Mouse (Mus musculus): ENCODE results near the gene Dclk1. TPM values are rescaled to one million over a fixed set of nuclear protein-coding genes. Genes with fewer than 3 reads are reported as not detected.

Gene Dclk1
- polyA plus RNA-seq, 1 experiment from 2014 or later = 140 TPM

DNA sequence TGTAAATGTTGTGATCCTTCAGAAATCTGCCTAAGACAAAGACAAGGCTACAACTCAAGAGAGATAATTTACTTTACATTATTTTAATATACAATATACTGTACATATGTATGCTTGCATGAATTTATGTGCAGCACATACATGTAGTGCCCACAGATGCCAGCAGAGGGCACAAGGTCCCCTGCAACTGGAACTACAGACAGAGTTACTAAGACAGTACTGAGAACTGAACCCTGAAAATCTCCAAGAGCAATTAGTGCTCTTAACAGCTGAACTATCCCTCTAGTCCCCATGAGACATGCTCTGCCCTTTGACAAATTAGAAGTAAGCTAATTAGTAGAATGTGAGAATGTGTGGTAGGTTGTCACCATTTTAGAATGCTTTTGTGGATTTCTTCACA lies 169.4 kb downstream of the Dclk1 start:
- no peak overlapping the region for H3K4me3 ChIP-seq (ENCODE audit: low read depth, low read length)
- DNase-seq (ENCODE audit: low spot score) (no peak), ATAC-seq (no peak)
- peaks cover 14% of the 10 kb centered on the region for H3K4me1 ChIP-seq (ENCODE audit: control insufficient read depth, insufficient read depth, low read length)
- no peaks in the 10 kb centered on the region for H3K36me3 ChIP-seq (ENCODE audit: control insufficient read depth, insufficient read depth, low read length)
- no peaks in the 10 kb centered on the region for H3K27me3 ChIP-seq (replicated peaks; ENCODE audit: control insufficient read depth, insufficient read depth, low read length)
- H3K9me3 ChIP-seq (replicated peaks; ENCODE audit: control insufficient read depth, low read length) = no peaks in the 10 kb centered on the region
- H3K4me2 ChIP-seq (ENCODE audit: low read length) = no peak overlapping the region
- no peak overlapping the region for H3K9ac ChIP-seq (ENCODE audit: low read length)
- no peak overlapping the region for H3K27ac ChIP-seq (ENCODE audit: low read depth, low read length)

DNA sequence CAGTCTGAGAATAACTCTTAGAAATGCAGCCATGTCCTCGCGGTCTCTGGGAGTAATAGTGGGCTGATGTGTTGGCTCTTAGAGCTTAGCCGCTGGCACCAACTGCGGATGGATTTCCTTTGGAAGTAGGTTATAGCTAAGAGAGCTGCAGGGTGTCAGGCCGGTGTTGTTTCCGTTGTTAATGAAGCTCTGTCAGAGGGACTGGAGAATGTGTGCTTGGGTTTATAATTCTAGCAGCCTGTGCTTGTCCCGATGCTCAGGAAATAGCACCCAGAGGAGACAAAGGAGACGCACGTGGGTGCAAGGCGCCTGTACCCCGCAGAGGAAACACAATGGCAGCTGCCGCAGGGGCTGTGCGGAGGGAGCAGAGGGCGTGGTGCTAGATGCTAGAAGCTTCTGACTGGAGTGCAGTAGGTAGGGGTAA lies 173.4 kb downstream of the Dclk1 start:
- H3K9ac ChIP-seq (ENCODE audit: low read length) = peak overlapping the region; percentile 59
- no peaks in the 10 kb centered on the region for H3K27me3 ChIP-seq (replicated peaks; ENCODE audit: control insufficient read depth, insufficient read depth, low read length)
- WGBS = 7% methylated on average over 14 of the region's 14 CpGs
- DNase-seq (ENCODE audit: low spot score) (peak; percentile 74), ATAC-seq (peak; percentile 82)
- H3K4me2 ChIP-seq (ENCODE audit: low read length) = peak overlapping the region; percentile 42
- H3K4me1 ChIP-seq (ENCODE audit: control insufficient read depth, insufficient read depth, low read length) = peaks cover 18% of the 10 kb centered on the region
- no peaks in the 10 kb centered on the region for H3K36me3 ChIP-seq (ENCODE audit: control insufficient read depth, insufficient read depth, low read length)
- peak overlapping the region; percentile 84 for H3K27ac ChIP-seq (ENCODE audit: low read depth, low read length)
- H3K9me3 ChIP-seq (replicated peaks; ENCODE audit: control insufficient read depth, low read length) = no peaks in the 10 kb centered on the region
- H3K4me3 ChIP-seq (ENCODE audit: low read depth, low read length) = no peak overlapping the region

DNA sequence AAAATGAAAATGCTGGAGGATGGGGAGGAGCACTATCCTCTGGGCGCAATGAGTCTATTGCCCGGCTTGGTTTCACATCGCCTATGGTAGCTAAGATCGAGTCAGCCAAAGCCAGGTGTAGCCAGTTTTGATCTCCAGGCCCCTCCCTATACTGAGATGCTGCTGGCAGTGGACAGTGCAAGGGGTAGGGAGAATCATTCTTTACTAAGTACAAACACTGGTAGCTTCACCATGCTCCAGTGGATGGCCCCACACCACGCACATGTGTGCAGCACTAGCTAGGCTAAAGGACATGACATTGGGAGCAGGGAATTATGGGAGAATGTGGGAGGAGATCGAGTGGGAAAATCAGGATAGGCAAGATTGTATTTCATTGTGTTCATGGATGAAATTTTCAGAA lies 176.7 kb downstream of the Dclk1 start:
- H3K27me3 ChIP-seq (replicated peaks; ENCODE audit: control insufficient read depth, insufficient read depth, low read length) = no peaks in the 10 kb centered on the region
- ATAC-seq (no peak), DNase-seq (ENCODE audit: low spot score) (no peak)
- no peak overlapping the region for H3K4me2 ChIP-seq (ENCODE audit: low read length)
- no peaks in the 10 kb centered on the region for H3K36me3 ChIP-seq (ENCODE audit: control insufficient read depth, insufficient read depth, low read length)
- H3K27ac ChIP-seq (ENCODE audit: low read depth, low read length) = peak overlapping the region; percentile 35; the same call in 1 of the 2 replicates
- no peak overlapping the region for H3K4me3 ChIP-seq (ENCODE audit: low read depth, low read length)
- no peaks in the 10 kb centered on the region for H3K9me3 ChIP-seq (replicated peaks; ENCODE audit: control insufficient read depth, low read length)
- H3K9ac ChIP-seq (ENCODE audit: low read length) = no peak overlapping the region
- peaks cover 29% of the 10 kb centered on the region for H3K4me1 ChIP-seq (ENCODE audit: control insufficient read depth, insufficient read depth, low read length)
- 53% methylated on average over 6 of the region's 6 CpGs for WGBS

DNA sequence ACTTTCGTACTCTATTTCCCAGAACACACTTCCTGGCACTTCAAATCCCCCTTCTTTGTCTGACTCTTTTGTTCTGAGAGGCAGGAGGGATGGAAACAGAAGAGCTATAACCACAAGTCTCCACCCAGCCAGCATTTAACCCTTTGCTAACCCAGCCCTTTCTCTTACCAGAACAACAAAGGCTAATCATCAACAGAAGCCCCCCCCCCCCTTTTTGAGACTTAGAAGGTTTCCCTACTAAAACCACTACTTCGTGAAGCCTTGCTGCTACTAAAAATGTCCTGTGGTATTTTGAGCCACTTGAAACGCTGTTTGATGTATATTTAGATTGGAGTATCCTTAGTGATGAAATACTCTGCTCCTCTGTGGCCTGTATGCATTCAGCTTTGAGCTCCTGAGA lies 177.2 kb downstream of the Dclk1 start:
- Histone ChIP-seq H3K4me1 (ENCODE audit: control insufficient read depth, insufficient read depth, low read length) (peaks cover 34% of the 10 kb centered on the region), H3K27ac (ENCODE audit: low read depth, low read length) (0 out of 2 replicates have a peak overlapping the region, but pooled peaks have one; percentile 28), H3K36me3 (ENCODE audit: control insufficient read depth, insufficient read depth, low read length) (no peaks in the 10 kb centered on the region), H3K27me3 (replicated peaks; ENCODE audit: control insufficient read depth, insufficient read depth, low read length) (no peaks in the 10 kb centered on the region), H3K9me3 (replicated peaks; ENCODE audit: control insufficient read depth, low read length) (no peaks in the 10 kb centered on the region), H3K4me2 (ENCODE audit: low read length) (no peak overlapping the region), H3K4me3 (ENCODE audit: low read depth, low read length) (no peak overlapping the region), H3K9ac (ENCODE audit: low read length) (no peak overlapping the region)
- WGBS = 9% methylated on average over 3 of the region's 3 CpGs
- ATAC-seq (no peak), DNase-seq (ENCODE audit: low spot score) (no peak)

DNA sequence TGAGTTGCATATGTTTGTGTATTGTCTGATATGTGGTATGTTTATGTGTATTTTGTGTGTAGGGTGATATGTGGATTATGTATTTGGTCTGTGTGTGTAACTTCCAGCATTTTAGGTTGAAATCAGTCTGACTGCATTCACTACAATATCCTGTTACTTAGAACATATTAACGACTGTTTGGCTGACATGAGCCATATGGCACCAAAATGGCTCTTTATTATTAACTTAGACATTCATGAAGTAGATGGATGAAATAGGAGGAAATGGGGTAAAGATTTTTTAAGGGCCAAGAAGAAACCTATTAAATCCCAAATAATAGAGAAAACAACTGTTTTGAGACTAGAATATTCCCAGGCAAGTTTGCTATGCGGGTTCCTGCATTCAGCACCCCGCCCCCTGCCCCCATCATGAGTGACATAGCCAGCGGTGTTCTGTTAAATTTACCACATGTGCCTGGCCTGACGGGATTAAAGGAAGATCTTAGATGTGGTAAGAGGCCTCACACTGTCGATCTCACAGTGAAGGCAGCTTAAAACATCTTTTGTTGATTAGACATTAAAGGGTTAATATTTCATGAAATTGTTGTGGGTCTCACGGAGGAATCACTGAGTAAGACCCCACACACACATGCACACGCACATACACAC lies 178.4 kb downstream of the Dclk1 start:
- H3K36me3 ChIP-seq (ENCODE audit: control insufficient read depth, insufficient read depth, low read length) = no peaks in the 10 kb centered on the region
- H3K9ac ChIP-seq (ENCODE audit: low read length) = no peak overlapping the region
- no peak overlapping the region for H3K4me3 ChIP-seq (ENCODE audit: low read depth, low read length)
- H3K27me3 ChIP-seq (replicated peaks; ENCODE audit: control insufficient read depth, insufficient read depth, low read length) = no peaks in the 10 kb centered on the region
- H3K27ac ChIP-seq (ENCODE audit: low read depth, low read length) = no peak overlapping the region
- no peaks in the 10 kb centered on the region for H3K9me3 ChIP-seq (replicated peaks; ENCODE audit: control insufficient read depth, low read length)
- peaks cover 32% of the 10 kb centered on the region for H3K4me1 ChIP-seq (ENCODE audit: control insufficient read depth, insufficient read depth, low read length)
- DNase-seq (ENCODE audit: low spot score) (no peak), ATAC-seq (no peak)
- no peak overlapping the region for H3K4me2 ChIP-seq (ENCODE audit: low read length)
- WGBS = 45% methylated on average over 8 of the region's 8 CpGs

DNA sequence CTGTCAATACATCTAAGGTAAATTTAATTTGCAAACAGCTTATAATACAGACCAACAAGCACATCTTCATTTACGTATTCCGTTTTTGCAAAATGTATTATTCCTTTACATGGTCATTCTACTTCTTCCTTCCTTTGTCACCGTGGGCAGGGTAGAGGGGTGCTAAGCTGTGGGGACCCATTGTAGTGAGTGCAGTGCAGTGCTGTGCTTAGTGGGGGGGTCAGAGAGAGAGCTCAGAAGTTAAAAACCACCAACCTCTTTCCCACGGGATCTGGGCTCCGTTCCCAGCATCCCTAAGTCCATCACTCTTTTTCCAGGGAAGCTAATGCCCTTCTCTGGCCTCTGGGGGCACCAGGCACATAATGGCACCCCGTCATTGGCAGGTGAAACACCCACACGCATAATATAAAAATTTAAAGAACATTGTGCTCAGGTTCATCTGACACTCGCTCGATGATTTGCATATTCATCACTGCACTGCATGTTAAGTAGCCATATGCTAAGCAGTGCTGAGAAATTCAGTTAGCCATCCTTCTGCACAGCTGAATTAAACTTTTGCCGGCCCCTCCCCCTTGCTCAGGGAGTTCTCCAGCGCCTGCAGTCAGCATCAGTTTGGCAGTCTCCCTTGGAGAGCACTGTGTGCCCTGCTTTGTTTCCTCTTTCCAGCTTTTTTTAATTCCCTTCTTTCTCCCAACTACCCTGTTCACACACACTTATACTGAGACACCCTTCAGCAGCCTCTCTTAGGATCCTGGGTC lies 181.7 kb downstream of the Dclk1 start:
- Histone ChIP-seq H3K27ac (ENCODE audit: low read depth, low read length) (peak overlapping the region; percentile 76), H3K4me3 (ENCODE audit: low read depth, low read length) (no peak overlapping the region), H3K9ac (ENCODE audit: low read length) (peak overlapping the region; percentile 36), H3K9me3 (replicated peaks; ENCODE audit: control insufficient read depth, low read length) (no peaks in the 10 kb centered on the region), H3K4me1 (ENCODE audit: control insufficient read depth, insufficient read depth, low read length) (peaks cover 25% of the 10 kb centered on the region), H3K36me3 (ENCODE audit: control insufficient read depth, insufficient read depth, low read length) (no peaks in the 10 kb centered on the region), H3K27me3 (replicated peaks; ENCODE audit: control insufficient read depth, insufficient read depth, low read length) (no peaks in the 10 kb centered on the region), H3K4me2 (ENCODE audit: low read length) (peak overlapping the region; percentile 35)
- peak; percentile 96 for ATAC-seq
- WGBS = 16% methylated on average over 11 of the region's 11 CpGs
- DNase-seq (ENCODE audit: low spot score) = peak; percentile 92

DNA sequence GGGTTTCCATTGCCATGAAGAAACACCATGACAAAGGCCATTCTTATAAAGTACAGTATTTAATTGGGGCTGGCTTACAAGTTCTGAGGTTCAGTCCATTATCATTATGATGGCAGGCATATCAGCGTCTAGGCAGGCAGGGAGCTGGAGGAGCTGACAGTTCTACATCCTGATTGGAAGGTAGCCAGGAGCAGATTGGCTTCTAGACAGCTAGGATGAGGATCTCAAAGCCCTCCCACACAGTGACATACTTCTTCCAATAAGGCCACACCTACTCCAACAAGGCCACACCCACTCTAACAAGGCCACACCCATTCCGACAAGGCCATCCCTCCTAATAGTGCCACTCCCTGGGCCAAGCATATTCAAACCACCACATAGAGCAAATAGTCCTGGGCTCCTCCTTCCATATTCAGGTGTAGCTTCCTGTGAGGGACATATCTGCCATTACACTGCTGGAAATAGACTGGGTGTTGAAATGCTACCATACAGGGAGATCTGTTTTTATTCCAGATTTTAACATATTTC lies 187.9 kb downstream of the Dclk1 start:
- no peaks in the 10 kb centered on the region for H3K27me3 ChIP-seq (replicated peaks; ENCODE audit: control insufficient read depth, insufficient read depth, low read length)
- DNase-seq (ENCODE audit: low spot score) = no peak
- H3K36me3 ChIP-seq (ENCODE audit: control insufficient read depth, insufficient read depth, low read length) = no peaks in the 10 kb centered on the region
- H3K9ac ChIP-seq (ENCODE audit: low read length) = no peak overlapping the region
- peak; percentile 50; the same call in 1 of the 2 replicates for ATAC-seq
- no peak overlapping the region for H3K4me2 ChIP-seq (ENCODE audit: low read length)
- H3K4me3 ChIP-seq (ENCODE audit: low read depth, low read length) = no peak overlapping the region
- no peak overlapping the region for H3K27ac ChIP-seq (ENCODE audit: low read depth, low read length)
- WGBS = 88% methylated on average over 2 of the region's 2 CpGs
- H3K9me3 ChIP-seq (replicated peaks; ENCODE audit: control insufficient read depth, low read length) = no peaks in the 10 kb centered on the region
- H3K4me1 ChIP-seq (ENCODE audit: control insufficient read depth, insufficient read depth, low read length) = no peaks in the 10 kb centered on the region

DNA sequence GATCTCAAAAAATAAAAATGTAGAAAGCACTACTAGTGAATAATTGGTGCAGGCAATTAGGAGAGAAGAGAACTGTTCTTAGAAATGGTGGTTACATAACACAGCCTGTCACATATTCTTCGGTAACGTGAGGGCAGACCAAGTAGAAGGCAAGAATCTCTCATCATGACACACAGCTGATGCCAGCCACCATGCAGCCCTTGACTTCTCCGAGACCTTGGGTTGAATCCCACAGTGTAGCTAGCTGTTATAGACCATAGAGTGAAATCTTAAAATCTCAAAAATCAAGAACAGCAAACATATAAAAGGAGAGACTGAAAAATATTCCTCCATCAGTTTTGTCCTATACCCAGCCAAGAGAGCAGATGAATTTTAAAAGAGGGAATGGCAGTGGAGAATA lies 189.1 kb downstream of the Dclk1 start:
- Histone ChIP-seq H3K27ac (ENCODE audit: low read depth, low read length) (no peak overlapping the region), H3K4me1 (ENCODE audit: control insufficient read depth, insufficient read depth, low read length) (no peaks in the 10 kb centered on the region), H3K9me3 (replicated peaks; ENCODE audit: control insufficient read depth, low read length) (no peaks in the 10 kb centered on the region), H3K9ac (ENCODE audit: low read length) (no peak overlapping the region), H3K36me3 (ENCODE audit: control insufficient read depth, insufficient read depth, low read length) (no peaks in the 10 kb centered on the region), H3K4me2 (ENCODE audit: low read length) (no peak overlapping the region), H3K4me3 (ENCODE audit: low read depth, low read length) (no peak overlapping the region), H3K27me3 (replicated peaks; ENCODE audit: control insufficient read depth, insufficient read depth, low read length) (no peaks in the 10 kb centered on the region)
- no peak for ATAC-seq
- 85% methylated on average over 3 of the region's 3 CpGs for WGBS
- DNase-seq (ENCODE audit: low spot score) = no peak

DNA sequence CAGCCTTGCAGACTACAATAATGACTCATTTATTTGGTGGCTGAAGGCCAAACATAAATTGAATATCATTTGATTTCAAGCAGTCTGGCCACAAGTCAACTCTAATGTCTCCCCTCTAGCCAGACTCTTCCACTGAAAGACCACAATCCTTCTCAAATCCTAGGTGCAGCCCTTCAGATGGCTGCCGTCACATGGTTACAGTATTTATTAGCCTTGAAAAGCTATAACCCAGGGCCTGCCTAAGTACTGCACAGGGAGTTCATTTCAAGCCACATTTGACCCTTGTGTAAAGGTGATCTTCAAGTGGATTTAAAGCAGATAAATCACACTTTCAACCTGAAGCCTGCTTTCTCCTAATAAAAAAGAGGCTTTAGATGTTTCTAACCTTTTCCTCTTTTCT lies 192.1 kb downstream of the Dclk1 start:
- DNase-seq (ENCODE audit: low spot score) = no peak
- H3K4me2 ChIP-seq (ENCODE audit: low read length) = no peak overlapping the region
- no peaks in the 10 kb centered on the region for H3K36me3 ChIP-seq (ENCODE audit: control insufficient read depth, insufficient read depth, low read length)
- H3K27me3 ChIP-seq (replicated peaks; ENCODE audit: control insufficient read depth, insufficient read depth, low read length) = no peaks in the 10 kb centered on the region
- H3K9me3 ChIP-seq (replicated peaks; ENCODE audit: control insufficient read depth, low read length) = no peaks in the 10 kb centered on the region
- H3K4me1 ChIP-seq (ENCODE audit: control insufficient read depth, insufficient read depth, low read length) = no peaks in the 10 kb centered on the region
- H3K4me3 ChIP-seq (ENCODE audit: low read depth, low read length) = no peak overlapping the region
- H3K9ac ChIP-seq (ENCODE audit: low read length) = no peak overlapping the region
- WGBS = 100% methylated on average over 1 of the region's 1 CpGs
- ATAC-seq = no peak
- H3K27ac ChIP-seq (ENCODE audit: low read depth, low read length) = no peak overlapping the region

All from forebrain, embryonic 14.5 days (tissue).